Mouse (Mus musculus) layer of hippocampus, adult 2 months (tissue): ENCODE results near the gene Tecpr2. TPM values are rescaled to one million over a fixed set of nuclear protein-coding genes. Genes with fewer than 3 reads are reported as not detected.

Source experiments
- DNase-seq, 2 experiments: peaks; one replicate each; pipeline ENCODE4 v3.0.0; 2022; ENCODE audit warnings: low spot score in 2 of 2
- H3K27ac ChIP-seq: fragments of 200-600 bp; 2 replicates; pipeline ENCODE4 v1.8.1; 2022
- H3K4me3 ChIP-seq: fragments of 200-600 bp; 2 replicates; pipeline ENCODE4 v1.8.1; 2022; ENCODE audit warnings: mild to moderate bottlenecking
- CTCF ChIP-seq: fragments of 200-600 bp; conservative IDR thresholded peaks from 2 replicates; pipeline ENCODE4 v1.8.1; 2022; ENCODE audit warnings: antibody characterized with exemption, mild to moderate bottlenecking, moderate library complexity
- long read RNA-seq, 2 experiments: library from polyadenylated mRNA; stranded (forward); transcript quantifications; one replicate each; pipeline ENCODE4 v2.0.0; 2021; ENCODE audit warnings: borderline mapping rate in 2 of 2
- total RNA-seq, 2 experiments: library from RNA; stranded (reverse); gene quantifications; 2 replicates each; pipeline ENCODE4 v1.2.3; 2021

Tecpr2 gene
- 10 to 100 TPM; 39.5 to 42.0 TPM for total RNA-seq
- long read RNA-seq, experiment 1, full-length matches to known transcripts: 7 of 17 reads
- long read RNA-seq, experiment 1, partial matches to known transcripts: 5 of 17 reads
- long read RNA-seq, experiment 1, other reads (novel, unspliced or antisense): 5 of 17 reads
- long read RNA-seq, experiment 2, full-length matches to known transcripts: 14 of 33 reads
- long read RNA-seq, experiment 2, partial matches to known transcripts: 17 of 33 reads
- long read RNA-seq, experiment 2, other reads (novel, unspliced or antisense): 2 of 33 reads

- H3K27ac ChIP-seq: peak within 1 kb of the TSS; percentile 98
- TF ChIP-seq CTCF: no peak; the same call in 1 of the 2 replicates
- peak within 1 kb of the TSS; percentile 70 for H3K4me3 ChIP-seq
- DNase-seq: peak; percentile 95 to 98
Observed at GRCm38 (mm10) chr12:110889036-110890020, at the start of gene Tecpr2, which contains the start of gene Cinp. Tecpr2 (plus strand) TSS chr12:110889264. Cinp (minus strand) TSS chr12:110889145.

GRCm38 (mm10) chr12:110840348-110841198 lies 48.5 kb upstream of the Tecpr2 start, which contains the start of gene Mok:
Mok (minus strand) TSS chr12:110840939.
- Histone ChIP-seq H3K4me3 (peak within 1 kb of the TSS; percentile 99), H3K27ac (peak within 1 kb of the TSS; percentile 74)
- no peak for TF ChIP-seq CTCF
- DNase-seq: peak; percentile 95 to 97

DNA sequence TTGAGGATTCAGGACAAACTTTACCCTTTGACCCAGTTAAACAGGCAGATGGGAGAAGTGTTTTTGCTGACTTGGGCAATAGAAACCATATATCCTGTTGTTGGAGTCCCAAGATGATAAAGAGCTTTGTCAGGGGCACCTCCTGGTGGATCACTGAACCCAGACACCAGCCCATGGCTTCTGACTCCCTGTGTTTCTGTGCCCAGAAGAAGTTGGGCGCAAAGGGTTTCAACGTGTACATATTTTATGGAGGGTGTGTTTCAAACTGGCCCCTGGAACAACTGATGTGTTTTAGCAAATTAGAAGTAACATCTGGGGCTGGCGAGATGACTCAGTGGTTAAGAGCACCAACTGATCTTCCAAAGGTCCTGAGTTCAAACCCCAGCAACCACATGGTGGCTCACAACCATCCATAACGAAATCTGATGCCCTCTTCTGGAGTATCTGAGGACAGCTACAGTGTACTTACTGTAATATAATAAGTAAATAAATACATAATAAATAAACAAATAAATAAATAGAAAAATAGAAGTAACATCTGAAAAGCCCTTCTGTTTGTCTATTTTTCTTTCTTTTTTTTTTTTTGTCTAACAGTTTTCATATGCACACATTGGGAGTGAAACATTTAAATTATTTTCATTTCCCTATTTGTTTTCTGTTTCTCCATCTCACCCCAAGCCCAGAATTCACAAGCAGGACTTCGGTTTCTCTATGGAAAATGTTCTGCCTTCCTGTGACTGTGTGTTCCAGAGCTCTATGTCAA lies 47.2 kb upstream of the Tecpr2 start:
- Histone ChIP-seq H3K27ac (no peak overlapping the region), H3K4me3 (no peak overlapping the region)
- TF ChIP-seq CTCF: no peak; the same call in 1 of the 2 replicates
- no peak for DNase-seq

DNA sequence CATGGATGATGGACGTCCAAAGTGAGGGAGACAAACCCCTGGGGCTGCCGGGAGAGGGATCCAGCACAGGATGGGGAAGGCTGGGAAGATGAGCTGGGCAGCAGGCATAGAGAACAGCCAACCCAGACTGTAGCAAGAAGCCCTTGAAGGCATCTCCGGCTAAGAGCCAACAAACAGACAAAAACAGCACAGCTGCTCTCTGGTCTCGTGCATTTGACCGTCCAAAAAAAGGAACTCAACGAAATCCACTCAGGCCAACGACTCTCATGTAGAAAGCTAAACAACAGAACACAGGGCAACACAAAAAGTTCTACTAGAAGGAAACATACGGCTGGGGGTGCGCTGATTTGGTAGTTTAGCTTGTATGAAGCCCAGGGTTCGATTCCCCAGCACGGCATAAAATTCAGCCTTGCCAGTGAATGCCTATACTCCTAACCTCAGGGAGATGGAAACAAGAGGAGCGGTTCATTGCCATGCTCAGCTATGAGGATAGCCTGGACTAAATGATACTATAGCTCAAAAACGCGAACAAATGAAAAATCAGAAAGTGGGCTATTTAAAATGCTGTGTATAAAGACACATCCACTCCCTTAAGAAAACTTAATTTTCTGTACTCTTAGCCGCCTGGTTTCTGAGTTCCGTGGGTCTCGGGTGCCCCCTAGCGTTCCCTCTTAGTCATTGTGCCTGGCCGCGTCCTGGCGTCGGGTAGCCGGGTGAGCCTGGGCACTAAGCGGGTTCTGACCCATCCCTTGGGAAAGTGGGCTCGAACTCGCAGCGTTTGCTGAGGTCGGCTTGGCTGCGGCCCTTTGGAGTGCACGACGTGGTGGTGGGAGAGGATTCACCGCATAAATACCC lies 45.6 kb upstream of the Tecpr2 start:
- no peak overlapping the region for H3K27ac ChIP-seq
- peak; percentile 98 for TF ChIP-seq CTCF
- DNase-seq: peak; percentile 80 to 89
- peak overlapping the region; percentile 59 for H3K4me3 ChIP-seq

- Histone ChIP-seq H3K27ac (peak overlapping the region; percentile 70), H3K4me3 (peak overlapping the region; percentile 59)
- no peak for DNase-seq
- no peak; the same call in 1 of the 2 replicates for TF ChIP-seq CTCF
Observed at GRCm38 (mm10) chr12:110844227-110845130, 44.6 kb upstream of the Tecpr2 start.

DNA sequence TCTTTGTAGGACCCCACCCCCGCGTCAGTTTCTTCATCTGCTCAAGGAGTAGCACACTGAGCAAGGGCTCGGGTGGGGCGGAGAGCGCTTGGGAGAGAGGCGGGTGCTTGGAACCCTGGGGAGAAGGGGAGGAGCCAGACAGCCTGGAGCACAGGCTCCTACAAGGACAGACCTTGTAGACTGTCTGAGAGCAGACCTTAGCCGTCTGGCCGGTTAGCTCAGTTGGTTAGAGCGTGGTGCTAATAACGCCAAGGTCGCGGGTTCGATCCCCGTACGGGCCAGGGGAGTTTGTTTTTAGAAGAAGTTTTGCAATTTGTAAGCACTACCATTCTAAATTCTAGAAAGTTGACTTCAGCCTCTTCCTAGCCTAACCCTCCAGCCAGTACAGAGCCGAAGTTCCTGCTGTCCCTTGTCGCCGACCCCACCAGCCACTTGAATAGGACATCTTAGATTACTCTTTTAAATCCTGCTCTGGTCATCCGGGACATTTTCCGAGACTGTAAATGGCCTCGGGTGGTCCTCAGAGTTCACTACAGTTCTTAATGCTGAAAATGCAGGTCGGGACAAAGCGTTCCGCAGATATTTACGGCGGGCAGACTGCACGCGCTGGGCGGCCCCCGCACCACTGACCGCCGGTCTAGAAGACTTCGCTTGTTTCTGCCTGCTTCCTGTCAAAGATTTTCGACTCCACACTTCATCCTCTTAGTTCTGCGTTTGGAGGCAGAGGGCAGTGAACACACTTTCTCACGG lies 43.8 kb upstream of the Tecpr2 start:
- H3K4me3 ChIP-seq: peak overlapping the region; percentile 59
- H3K27ac ChIP-seq: peak overlapping the region; percentile 72
- TF ChIP-seq CTCF: no peak
- peak; percentile 79 to 81 for DNase-seq

- DNase-seq: no peak
- Histone ChIP-seq H3K27ac (peak overlapping the region; percentile 72; the same call in 1 of the 2 replicates), H3K4me3 (peak overlapping the region; percentile 59)
- no peak for TF ChIP-seq CTCF
Observed at GRCm38 (mm10) chr12:110846191-110846765, 42.8 kb upstream of the Tecpr2 start.

DNA sequence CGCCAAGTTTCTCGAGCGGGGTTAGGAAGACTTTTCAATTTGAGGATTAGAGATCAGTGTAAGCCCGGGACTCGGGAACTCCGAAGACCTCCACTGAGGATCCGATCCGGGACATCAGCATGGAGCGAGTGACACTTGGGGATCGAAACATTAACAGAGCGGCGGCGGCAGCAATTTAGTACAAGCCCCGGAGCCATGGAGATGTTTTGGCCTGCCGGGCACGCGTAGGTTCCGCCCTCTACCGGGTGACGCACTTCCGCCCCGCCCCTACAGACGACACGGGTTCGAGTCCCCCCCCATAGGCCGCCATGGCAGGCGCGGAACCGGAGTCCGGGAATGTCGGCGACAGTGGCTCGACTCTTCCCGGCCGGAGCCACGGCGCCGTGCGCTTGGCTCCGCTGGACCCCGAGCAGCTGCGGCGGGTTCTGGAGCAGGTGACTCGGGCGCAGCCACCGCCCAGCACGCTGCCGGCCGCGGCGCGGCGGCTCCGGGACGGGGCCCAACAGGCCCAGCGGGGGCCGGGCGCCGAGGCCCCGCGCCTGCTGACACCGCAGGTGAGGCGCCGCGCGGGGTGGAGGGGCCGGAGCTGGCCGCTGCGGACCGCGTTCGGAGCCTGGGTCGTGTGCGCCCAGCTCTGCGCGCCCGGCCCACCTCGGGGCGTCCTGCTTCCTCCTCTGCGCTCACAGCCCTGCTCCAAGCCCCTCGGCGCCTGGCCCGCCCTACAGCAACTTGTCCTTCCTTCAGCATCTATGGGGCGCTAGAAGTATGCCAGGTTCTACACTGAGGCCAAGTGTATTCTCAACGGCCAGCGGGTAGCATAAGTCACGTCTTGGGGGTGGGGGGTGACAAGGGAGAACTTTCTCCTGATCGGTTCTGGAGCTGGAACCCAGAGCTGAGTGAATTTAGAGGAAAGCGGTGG lies 38.8 kb upstream of the Tecpr2 start, which contains the start of gene Zfp839:
Gene Zfp839 (plus strand): TSS at position 244 of the 919 bp plus-strand sequence.
- DNase-seq: peak; percentile 87 to 88

More for the DNA sequence above, 38.8 kb upstream of the Tecpr2 start, which contains the start of gene Zfp839:
- no peak for TF ChIP-seq CTCF
- H3K4me3 ChIP-seq: peak within 1 kb of the TSS; percentile 73
- peak within 1 kb of the TSS; percentile 95 for H3K27ac ChIP-seq
